In genomic region chr2:172468346-172468819, GRCm38 (mm10) we compare ENCODE assay signal across 10 mouse cellular contexts. TPM values are rescaled to one million over a fixed set of nuclear protein-coding genes. Genes with fewer than 3 reads are reported as not detected.
DNase-seq lines count a peak whose midpoint lies in the region; ATAC-seq lines count a peak whose summit lies in the region.
"Had no signal": no experiment of that assay in that cellular context is flagged by ENCODE, and none has a peak within 500 bp of the region (broad histone marks: within the 10 kb centered on the region; RNA-seq: fewer than 3 reads in every experiment).

No protein-coding gene starts in this region.

- no peak overlapping the region for H3K9ac ChIP-seq in hindbrain, embryonic 12.5 days
- no peak overlapping the region for H3K9ac ChIP-seq in hindbrain, embryonic 14.5 days
- no peak overlapping the region for H3K9ac ChIP-seq in neural tube, embryonic 15.5 days (replicated peaks)

- peaks cover 55% of the 10 kb centered on the region for H3K36me3 ChIP-seq in hindbrain, embryonic 12.5 days
- peaks cover 66% of the 10 kb centered on the region for H3K36me3 ChIP-seq in hindbrain, embryonic 10.5 days
- peaks cover 65% of the 10 kb centered on the region for H3K36me3 ChIP-seq in hindbrain, embryonic 14.5 days (replicated peaks; ENCODE audit: control insufficient read depth, insufficient read depth)
- peaks cover 64% of the 10 kb centered on the region for H3K36me3 ChIP-seq in neural tube, embryonic 15.5 days

- WGBS in hindbrain, embryonic 12.5 days, result 76% methylated on average over 11 of the region's 11 CpGs
- 85% methylated on average over 11 of the region's 11 CpGs for WGBS in hindbrain, embryonic 10.5 days
- whole genome bisulfite sequencing in hindbrain, embryonic 14.5 days, result 68% methylated on average over 11 of the region's 11 CpGs
- WGBS in neural tube, embryonic 15.5 days, result 67% methylated on average over 11 of the region's 11 CpGs

- no peak overlapping the region for H3K27ac ChIP-seq in hindbrain, embryonic 12.5 days
- no peak overlapping the region for H3K27ac ChIP-seq in hindbrain, embryonic 10.5 days
- H3K27ac ChIP-seq in hindbrain, embryonic 14.5 days, result no peak overlapping the region
- no peak overlapping the region for H3K27ac ChIP-seq in neural tube, embryonic 15.5 days (replicated peaks)

- ATAC-seq in hindbrain, embryonic 12.5 days (ENCODE audit: low FRiP score), result peak; percentile 55; the same call in 1 of the 2 replicates
- ATAC-seq in hindbrain, embryonic 14.5 days (ENCODE audit: low FRiP score), result peak; percentile 69; the same call in 1 of the 2 replicates
- peak; percentile 75 for ATAC-seq in neural tube, embryonic 15.5 days (ENCODE audit: low FRiP score)
- ATAC-seq in megakaryocyte progenitor cell, adult 5-6 weeks (replicated peaks; ENCODE audit: poor library complexity), result no peak

- H3K27me3 ChIP-seq in hindbrain, embryonic 12.5 days, result no peaks in the 10 kb centered on the region
- H3K27me3 ChIP-seq in hindbrain, embryonic 10.5 days (ENCODE audit: insufficient read depth, poor library complexity, severe bottlenecking), result no peaks in the 10 kb centered on the region
- H3K27me3 ChIP-seq in hindbrain, embryonic 14.5 days (ENCODE audit: control insufficient read depth, insufficient read depth, low read length), result no peaks in the 10 kb centered on the region
- no peaks in the 10 kb centered on the region for H3K27me3 ChIP-seq in neural tube, embryonic 15.5 days (replicated peaks)

- H3K9me3 ChIP-seq in hindbrain, embryonic 12.5 days (replicated peaks), result no peaks in the 10 kb centered on the region
- no peaks in the 10 kb centered on the region for H3K9me3 ChIP-seq in hindbrain, embryonic 10.5 days
- H3K9me3 ChIP-seq in hindbrain, embryonic 14.5 days (ENCODE audit: control insufficient read depth, low read length), result no peaks in the 10 kb centered on the region
- H3K9me3 ChIP-seq in neural tube, embryonic 15.5 days (replicated peaks), result no peaks in the 10 kb centered on the region

- H3K4me3 ChIP-seq in hindbrain, embryonic 12.5 days, result no peak overlapping the region
- H3K4me3 ChIP-seq in hindbrain, embryonic 10.5 days, result no peak overlapping the region
- no peak overlapping the region for H3K4me3 ChIP-seq in hindbrain, embryonic 14.5 days (replicated peaks; ENCODE audit: low read length)
- H3K4me3 ChIP-seq in neural tube, embryonic 15.5 days (replicated peaks), result no peak overlapping the region

- no peak overlapping the region for H3K4me2 ChIP-seq in hindbrain, embryonic 12.5 days (replicated peaks)
- no peak overlapping the region for H3K4me2 ChIP-seq in hindbrain, embryonic 14.5 days (replicated peaks)
- no peak overlapping the region for H3K4me2 ChIP-seq in neural tube, embryonic 15.5 days

- DNase-seq in hindbrain, embryonic 10.5 days (ENCODE audit: low spot score), result no peak
- DNase-seq in adrenal gland, adult 2 months, result peak; percentile 90
- DNase-seq in hindbrain, embryonic 14.5 days (ENCODE audit: low spot score), result peak; percentile 74
- no peak for DNase-seq in embryo, embryonic 10.5 days (ENCODE audit: low spot score)
- no peak for DNase-seq in gastrocnemius, postnatal 10 days

- H3K4me1 ChIP-seq in hindbrain, embryonic 12.5 days, result no peaks in the 10 kb centered on the region
- H3K4me1 ChIP-seq in hindbrain, embryonic 10.5 days (replicated peaks), result no peaks in the 10 kb centered on the region
- H3K4me1 ChIP-seq in hindbrain, embryonic 14.5 days (replicated peaks; ENCODE audit: control insufficient read depth, insufficient read depth, low read length), result no peaks in the 10 kb centered on the region
- 0 out of 2 replicates have a peak, but pooled peaks cover 2% of the 10 kb centered on the region for H3K4me1 ChIP-seq in neural tube, embryonic 15.5 days

RNA-seq across cellular contexts. Expression of gene Fam209, which starts 3.9 kb away (rescaled TPM):
- 0.70 TPM in 1 of 2 replicates, not detected in the other for polyA plus RNA-seq in hindbrain, embryonic 12.5 days (2016; fragmentation: Nextera tagmentation; extraction: Ambion mirVana)
- 0.25 TPM in 1 of 2 replicates, not detected in the other for polyA plus RNA-seq in hindbrain, embryonic 10.5 days (2016; fragmentation: Nextera tagmentation; extraction: Ambion mirVana)
- total RNA-seq in adrenal gland, adult 2 months (2021), result not detected
- 0.17 and 0.31 TPM in 2 replicates for polyA plus RNA-seq in adrenal gland, adult 2 months (2012; rRNA removed)
- 0.29 TPM in 1 of 2 replicates, not detected in the other for polyA plus RNA-seq in hindbrain, embryonic 14.5 days (2014; fragmentation: Nextera tagmentation; extraction: Ambion mirVana)
- polyA plus RNA-seq in neural tube, embryonic 15.5 days (2015; fragmentation: Nextera tagmentation; extraction: Ambion mirVana), result not detected in 2 replicates
- 0.22 and 0.37 TPM in 2 replicates for total RNA-seq in megakaryocyte progenitor cell, adult 5-6 weeks (2015)
- 1.1 and 2.0 TPM in 2 replicates for total RNA-seq in megakaryocyte progenitor cell, adult 5-6 weeks (2017)
- under 1 TPM; 0.35 to 0.54 TPM for total RNA-seq in gastrocnemius, postnatal 10 days (2021)
- total RNA-seq: left cerebral cortex, postnatal 14 days had no signal

RNA-seq across cellular contexts. Expression of gene Gcnt7, which starts 10.0 kb away (rescaled TPM):
- 2.2 and 2.5 TPM in 2 replicates for polyA plus RNA-seq in hindbrain, embryonic 12.5 days (2016; fragmentation: Nextera tagmentation; extraction: Ambion mirVana)
- 1.6 and 1.8 TPM in 2 replicates for polyA plus RNA-seq in hindbrain, embryonic 10.5 days (2016; fragmentation: Nextera tagmentation; extraction: Ambion mirVana)
- total RNA-seq in adrenal gland, adult 2 months (2021), result not detected
- not detected in 2 replicates for polyA plus RNA-seq in adrenal gland, adult 2 months (2012; rRNA removed)
- 0.86 and 1.1 TPM in 2 replicates for polyA plus RNA-seq in hindbrain, embryonic 14.5 days (2014; fragmentation: Nextera tagmentation; extraction: Ambion mirVana)
- polyA plus RNA-seq in neural tube, embryonic 15.5 days (2015; fragmentation: Nextera tagmentation; extraction: Ambion mirVana), result 1.1 and 1.4 TPM in 2 replicates
- total RNA-seq in megakaryocyte progenitor cell, adult 5-6 weeks (2015), result not detected in 2 replicates
- total RNA-seq in megakaryocyte progenitor cell, adult 5-6 weeks (2017), result 0.07 TPM in 1 of 2 replicates, not detected in the other
- total RNA-seq in gastrocnemius, postnatal 10 days (2021), result not detected
- total RNA-seq: gastrocnemius, adult 8-10 months; left cerebral cortex, postnatal 14 days had no signal

RNA-seq across cellular contexts. Expression of gene Rtf2, which starts 28.0 kb away (rescaled TPM):
- 86.5 and 93.0 TPM in 2 replicates for polyA plus RNA-seq in hindbrain, embryonic 12.5 days (2016; fragmentation: Nextera tagmentation; extraction: Ambion mirVana)
- polyA plus RNA-seq in hindbrain, embryonic 10.5 days (2016; fragmentation: Nextera tagmentation; extraction: Ambion mirVana), result 89.3 and 98.1 TPM in 2 replicates
- 10 to 100 TPM; 73.1 to 84.2 TPM for total RNA-seq in adrenal gland, adult 2 months (2021)
- polyA plus RNA-seq in adrenal gland, adult 2 months (2012; rRNA removed), result 27.1 and 31.9 TPM in 2 replicates
- 91.7 and 97.4 TPM in 2 replicates for polyA plus RNA-seq in hindbrain, embryonic 14.5 days (2014; fragmentation: Nextera tagmentation; extraction: Ambion mirVana)
- 89.8 and 93.4 TPM in 2 replicates for polyA plus RNA-seq in neural tube, embryonic 15.5 days (2015; fragmentation: Nextera tagmentation; extraction: Ambion mirVana)
- total RNA-seq in megakaryocyte progenitor cell, adult 5-6 weeks (2015), result 27.6 and 29.6 TPM in 2 replicates
- 146 and 199 TPM in 2 replicates for total RNA-seq in megakaryocyte progenitor cell, adult 5-6 weeks (2017)
- total RNA-seq in gastrocnemius, postnatal 10 days (2021), result 10 to 100 TPM; 34.9 to 40.9 TPM

Comparison
In these comparisons a context has a peak if more than half of its experiments do, and no peak if none do; other contexts are left out.
1. DNase-seq: peak in adrenal gland, adult 2 months (single experiment) and hindbrain, embryonic 14.5 days (single experiment); none in hindbrain, embryonic 10.5 days (single experiment), embryo, embryonic 10.5 days (single experiment) and gastrocnemius, postnatal 10 days (single experiment).